Mouse (Mus musculus): ENCODE measurements around the gene Comt. TPM values are rescaled to one million over a fixed set of nuclear protein-coding genes. Genes with fewer than 3 reads are reported as not detected.
A peak's percentile ranks its signal among the peaks of the same experiment; 100 is the strongest.

The Comt gene
- polyA plus RNA-seq, 2 experiments, result 82.4 to 84.5 TPM

GRCm38 (mm10) chr16:18381621-18382258, 44.9 kb downstream of the Comt start:
- Histone ChIP-seq H3K4me2 (replicated peaks; ENCODE audit: low read depth, low read length, severe bottlenecking) (no peak overlapping the region), H3K27me3 (ENCODE audit: control insufficient read depth, insufficient read depth, low read length) (no peaks in the 10 kb centered on the region), H3K9me3 (ENCODE audit: control insufficient read depth, low read length) (no peaks in the 10 kb centered on the region), H3K36me3 (ENCODE audit: control insufficient read depth, insufficient read depth, low read length) (no peaks in the 10 kb centered on the region), H3K9ac (ENCODE audit: low read depth, low read length, severe bottlenecking) (no peak overlapping the region), H3K4me1 (ENCODE audit: control insufficient read depth, insufficient read depth, low read length) (peaks cover 2% of the 10 kb centered on the region; the same call in 1 of the 2 replicates), H3K27ac (replicated peaks; ENCODE audit: low read depth, low read length) (no peak overlapping the region), H3K4me3 (replicated peaks; ENCODE audit: low read length) (no peak overlapping the region)
- peak; percentile 48 for DNase-seq (ENCODE audit: low spot score)
- no peak for TF ChIP-seq POLR2A (IDR thresholded peaks at IDR 0.05; ENCODE audit: borderline replicate concordance, extremely low read depth, insufficient read depth, insufficient read length)
- WGBS, result 47% methylated on average over 6 of the region's 6 CpGs
- ATAC-seq (ENCODE audit: low FRiP score, low read depth), result peak; percentile 37; the same call in 1 of the 2 replicates

GRCm38 (mm10) chr16:18380495-18381063, 46.1 kb downstream of the Comt start:
- ATAC-seq (ENCODE audit: low FRiP score, low read depth), result 0 out of 2 replicates have a peak, but pooled peaks have one; percentile 41
- no peak for DNase-seq (ENCODE audit: low spot score)
- 43% methylated on average over 6 of the region's 6 CpGs for whole genome bisulfite sequencing
- H3K36me3 ChIP-seq (ENCODE audit: control insufficient read depth, insufficient read depth, low read length), result no peaks in the 10 kb centered on the region
- no peak overlapping the region for H3K4me3 ChIP-seq (replicated peaks; ENCODE audit: low read length)
- TF ChIP-seq POLR2A (IDR thresholded peaks at IDR 0.05; ENCODE audit: borderline replicate concordance, extremely low read depth, insufficient read depth, insufficient read length), result no peak
- H3K9me3 ChIP-seq (ENCODE audit: control insufficient read depth, low read length), result no peaks in the 10 kb centered on the region
- no peak overlapping the region for H3K4me2 ChIP-seq (replicated peaks; ENCODE audit: low read depth, low read length, severe bottlenecking)
- no peak overlapping the region for H3K9ac ChIP-seq (ENCODE audit: low read depth, low read length, severe bottlenecking)
- H3K27me3 ChIP-seq (ENCODE audit: control insufficient read depth, insufficient read depth, low read length), result no peaks in the 10 kb centered on the region
- peaks cover 2% of the 10 kb centered on the region; the same call in 1 of the 2 replicates for H3K4me1 ChIP-seq (ENCODE audit: control insufficient read depth, insufficient read depth, low read length)
- H3K27ac ChIP-seq (replicated peaks; ENCODE audit: low read depth, low read length), result no peak overlapping the region

GRCm38 (mm10) chr16:18379338-18380001, 47.2 kb downstream of the Comt start:
- no peaks in the 10 kb centered on the region for H3K36me3 ChIP-seq (ENCODE audit: control insufficient read depth, insufficient read depth, low read length)
- DNase-seq (ENCODE audit: low spot score), result no peak
- no peaks in the 10 kb centered on the region for H3K27me3 ChIP-seq (ENCODE audit: control insufficient read depth, insufficient read depth, low read length)
- H3K27ac ChIP-seq (replicated peaks; ENCODE audit: low read depth, low read length), result no peak overlapping the region
- TF ChIP-seq POLR2A (IDR thresholded peaks at IDR 0.05; ENCODE audit: borderline replicate concordance, extremely low read depth, insufficient read depth, insufficient read length), result no peak
- H3K9ac ChIP-seq (ENCODE audit: low read depth, low read length, severe bottlenecking), result no peak overlapping the region
- H3K4me1 ChIP-seq (ENCODE audit: control insufficient read depth, insufficient read depth, low read length), result peaks cover 2% of the 10 kb centered on the region; the same call in 1 of the 2 replicates
- no peak overlapping the region for H3K4me3 ChIP-seq (replicated peaks; ENCODE audit: low read length)
- ATAC-seq (ENCODE audit: low FRiP score, low read depth), result no peak
- no peaks in the 10 kb centered on the region for H3K9me3 ChIP-seq (ENCODE audit: control insufficient read depth, low read length)
- no peak overlapping the region for H3K4me2 ChIP-seq (replicated peaks; ENCODE audit: low read depth, low read length, severe bottlenecking)
- WGBS, result 84% methylated on average over 8 of the region's 8 CpGs

- no peaks in the 10 kb centered on the region for H3K9me3 ChIP-seq (ENCODE audit: control insufficient read depth, low read length)
- H3K4me3 ChIP-seq (replicated peaks; ENCODE audit: low read length), result no peak overlapping the region
- DNase-seq (ENCODE audit: low spot score) (no peak), ATAC-seq (ENCODE audit: low FRiP score, low read depth) (no peak)
- H3K36me3 ChIP-seq (ENCODE audit: control insufficient read depth, insufficient read depth, low read length), result no peaks in the 10 kb centered on the region
- peaks cover 2% of the 10 kb centered on the region; the same call in 1 of the 2 replicates for H3K4me1 ChIP-seq (ENCODE audit: control insufficient read depth, insufficient read depth, low read length)
- WGBS, result 26% methylated on average over 1 of the region's 1 CpGs
- no peak overlapping the region for H3K9ac ChIP-seq (ENCODE audit: low read depth, low read length, severe bottlenecking)
- no peak overlapping the region for H3K27ac ChIP-seq (replicated peaks; ENCODE audit: low read depth, low read length)
- no peak overlapping the region for H3K4me2 ChIP-seq (replicated peaks; ENCODE audit: low read depth, low read length, severe bottlenecking)
- H3K27me3 ChIP-seq (ENCODE audit: control insufficient read depth, insufficient read depth, low read length), result no peaks in the 10 kb centered on the region
- TF ChIP-seq POLR2A (IDR thresholded peaks at IDR 0.05; ENCODE audit: borderline replicate concordance, extremely low read depth, insufficient read depth, insufficient read length), result no peak
These were observed 48.2 kb downstream of the Comt start for GRCm38 (mm10) chr16:18378489-18378888.

GRCm38 (mm10) chr16:18377203-18377602, 49.4 kb downstream of the Comt start:
- H3K9ac ChIP-seq (ENCODE audit: low read depth, low read length, severe bottlenecking), result no peak overlapping the region
- ATAC-seq (ENCODE audit: low FRiP score, low read depth) (no peak), DNase-seq (ENCODE audit: low spot score) (no peak)
- no peak overlapping the region for H3K4me2 ChIP-seq (replicated peaks; ENCODE audit: low read depth, low read length, severe bottlenecking)
- TF ChIP-seq POLR2A (IDR thresholded peaks at IDR 0.05; ENCODE audit: borderline replicate concordance, extremely low read depth, insufficient read depth, insufficient read length), result no peak
- 30% methylated on average over 3 of the region's 3 CpGs for WGBS
- no peaks in the 10 kb centered on the region for H3K9me3 ChIP-seq (ENCODE audit: control insufficient read depth, low read length)
- H3K27me3 ChIP-seq (ENCODE audit: control insufficient read depth, insufficient read depth, low read length), result no peaks in the 10 kb centered on the region
- H3K4me1 ChIP-seq (ENCODE audit: control insufficient read depth, insufficient read depth, low read length), result peaks cover 2% of the 10 kb centered on the region; the same call in 1 of the 2 replicates
- no peaks in the 10 kb centered on the region for H3K36me3 ChIP-seq (ENCODE audit: control insufficient read depth, insufficient read depth, low read length)
- no peak overlapping the region for H3K4me3 ChIP-seq (replicated peaks; ENCODE audit: low read length)
- H3K27ac ChIP-seq (replicated peaks; ENCODE audit: low read depth, low read length), result no peak overlapping the region

All from limb, embryonic 14.5 days (tissue).